Mouse (Mus musculus) liver, adult (tissue): ENCODE results near the gene Gas2l3.

Experiments used
- GATA4 ChIP-seq: IDR thresholded peaks from 2 replicates; pipeline ENCODE4 v1.6.1; 2014; ENCODE audit warnings: mild to moderate bottlenecking, low read length; ENCODE audit not compliant: insufficient replicate concordance

Gas2l3 gene

DNA sequence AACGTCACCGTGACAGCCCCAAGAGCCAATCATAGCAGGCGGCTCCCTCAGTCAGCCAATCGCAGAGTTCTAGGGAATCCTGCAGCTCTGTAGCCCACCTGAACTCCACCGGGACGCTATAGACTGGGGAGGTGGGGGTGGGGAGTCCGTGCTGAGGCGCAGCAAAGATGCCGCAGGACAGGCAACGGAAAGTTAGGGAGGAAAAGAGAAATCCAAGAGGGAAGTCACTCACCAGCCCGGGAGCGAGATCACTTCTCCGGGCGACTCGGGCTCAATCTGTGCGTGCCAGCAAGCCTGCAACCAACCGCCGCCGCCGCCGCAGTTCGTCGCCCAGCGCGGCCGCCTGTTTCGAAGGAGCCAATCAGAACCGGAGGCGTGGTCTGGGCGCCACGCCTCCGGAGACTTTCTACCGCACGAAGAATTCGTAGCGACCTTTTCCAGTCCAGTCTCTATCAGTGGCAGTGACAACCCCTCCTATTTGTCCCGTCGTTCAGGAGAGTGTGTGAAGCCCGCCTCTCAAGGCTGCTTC lies at the start of gene Gas2l3:
Gene Gas2l3 (minus strand): TSS at position 345 of the 529 bp plus-strand sequence.
- TF ChIP-seq GATA4, result no peak

DNA sequence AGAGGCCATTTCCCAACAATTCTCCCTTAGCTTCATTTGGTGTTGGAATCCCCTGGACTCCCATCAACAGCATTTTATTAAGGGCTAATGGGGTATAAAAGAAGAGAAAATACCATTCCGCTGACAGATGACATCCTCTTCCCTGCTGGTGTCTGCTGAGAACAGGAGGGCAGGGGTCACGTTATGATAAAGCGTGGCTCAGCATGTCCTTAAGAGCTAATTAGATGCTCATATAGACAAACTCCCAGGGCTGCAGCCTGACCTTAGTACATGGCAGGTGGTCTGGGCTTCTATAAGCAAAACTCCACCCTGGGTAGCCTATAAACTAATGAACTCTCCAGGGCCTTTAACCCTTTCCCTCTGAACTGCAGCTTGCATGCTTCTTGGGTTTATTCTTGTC lies 47.6 kb upstream of the Gas2l3 start:
- TF ChIP-seq GATA4, result no peak

DNA sequence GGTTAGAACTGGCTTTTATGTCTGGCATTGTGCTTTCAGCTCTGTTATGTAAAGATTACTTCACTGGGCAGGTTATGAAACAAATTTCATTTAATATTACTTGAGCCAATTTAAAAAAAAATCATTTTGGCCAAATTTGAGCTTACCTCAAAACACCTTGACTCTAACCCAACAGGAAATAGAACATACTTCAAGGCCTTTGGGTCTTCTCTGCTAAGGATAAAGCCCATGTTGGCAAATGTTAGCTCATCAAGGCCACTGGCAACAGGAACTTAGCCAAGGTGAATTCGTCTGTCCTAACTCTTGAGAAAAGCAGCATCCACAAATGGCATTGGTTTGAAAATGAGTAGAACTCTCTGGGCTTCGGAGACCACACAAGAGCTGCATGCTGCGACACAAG lies 46.5 kb upstream of the Gas2l3 start:
- TF ChIP-seq GATA4, result no peak

DNA sequence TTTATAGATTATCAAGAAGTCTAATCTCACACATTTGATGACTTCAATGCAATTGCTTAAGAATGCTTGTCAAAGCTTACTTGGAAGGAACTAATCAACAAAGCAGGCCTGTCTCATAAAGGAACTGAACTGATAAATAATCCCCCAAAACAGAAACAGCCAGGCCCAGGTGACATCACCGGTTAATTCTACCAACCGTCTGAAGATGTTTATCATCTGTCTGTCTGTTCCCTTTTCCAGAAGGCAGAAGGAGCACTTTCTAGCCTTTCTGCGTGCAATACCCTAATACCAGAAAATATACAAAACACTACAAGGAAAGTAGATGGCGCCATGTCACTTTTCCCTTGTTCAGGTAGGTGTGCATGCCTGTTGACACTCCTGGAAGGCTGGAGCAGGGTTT lies 45.7 kb upstream of the Gas2l3 start:
- no peak for TF ChIP-seq GATA4

DNA sequence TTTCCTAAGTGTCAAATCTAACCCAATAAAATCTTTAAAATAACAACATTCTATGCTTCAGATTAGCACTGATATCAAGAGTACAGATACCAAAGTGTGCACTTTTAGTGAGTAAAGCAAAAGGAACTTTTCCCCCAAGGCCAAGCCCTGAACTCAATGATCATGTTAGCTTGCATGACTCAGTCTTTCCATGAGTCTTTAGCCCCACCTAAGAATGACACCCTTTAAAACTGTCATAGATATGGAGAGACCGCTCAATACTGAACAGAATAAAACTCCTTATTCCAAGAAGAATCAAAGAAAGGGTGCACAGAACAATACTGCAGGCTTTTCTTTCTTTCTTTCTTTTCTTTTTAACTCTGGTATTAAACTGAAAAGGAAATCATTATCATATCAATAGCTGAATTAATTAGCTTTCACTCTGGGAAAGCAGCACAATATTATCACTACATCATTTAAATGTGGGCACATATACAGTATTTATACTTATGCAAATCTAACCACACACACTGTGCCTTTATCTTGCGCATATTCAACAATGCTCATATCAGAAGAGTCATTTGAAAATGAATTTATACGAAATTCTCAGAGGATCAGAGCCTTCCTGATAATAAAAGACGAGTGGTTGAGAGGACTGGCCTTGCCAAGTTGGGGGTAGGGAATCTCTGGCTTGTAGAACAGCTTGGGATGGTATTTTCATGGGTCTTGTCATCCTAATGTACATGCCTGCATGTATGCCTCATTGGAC lies 43.4 kb upstream of the Gas2l3 start:
- no peak for TF ChIP-seq GATA4

DNA sequence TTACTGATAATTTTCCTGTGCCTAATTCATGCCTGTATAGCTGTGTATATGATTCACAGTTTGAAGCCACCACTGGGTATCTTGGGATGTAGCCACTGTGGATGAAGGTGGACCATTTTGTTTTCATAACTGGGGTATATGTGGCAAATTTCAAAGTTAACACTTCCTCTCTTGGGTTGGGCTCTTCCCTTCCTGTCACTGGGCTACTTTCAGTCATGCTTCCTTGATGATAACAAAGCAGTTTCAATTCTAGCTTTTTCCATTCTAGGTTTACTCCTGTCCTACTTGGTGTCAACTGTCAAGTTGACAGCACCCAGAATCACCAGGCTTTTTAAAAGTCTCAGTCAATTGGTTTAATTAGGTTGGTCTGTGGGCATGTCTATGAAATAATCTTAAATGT lies 41.1 kb upstream of the Gas2l3 start:
- TF ChIP-seq GATA4, result no peak

DNA sequence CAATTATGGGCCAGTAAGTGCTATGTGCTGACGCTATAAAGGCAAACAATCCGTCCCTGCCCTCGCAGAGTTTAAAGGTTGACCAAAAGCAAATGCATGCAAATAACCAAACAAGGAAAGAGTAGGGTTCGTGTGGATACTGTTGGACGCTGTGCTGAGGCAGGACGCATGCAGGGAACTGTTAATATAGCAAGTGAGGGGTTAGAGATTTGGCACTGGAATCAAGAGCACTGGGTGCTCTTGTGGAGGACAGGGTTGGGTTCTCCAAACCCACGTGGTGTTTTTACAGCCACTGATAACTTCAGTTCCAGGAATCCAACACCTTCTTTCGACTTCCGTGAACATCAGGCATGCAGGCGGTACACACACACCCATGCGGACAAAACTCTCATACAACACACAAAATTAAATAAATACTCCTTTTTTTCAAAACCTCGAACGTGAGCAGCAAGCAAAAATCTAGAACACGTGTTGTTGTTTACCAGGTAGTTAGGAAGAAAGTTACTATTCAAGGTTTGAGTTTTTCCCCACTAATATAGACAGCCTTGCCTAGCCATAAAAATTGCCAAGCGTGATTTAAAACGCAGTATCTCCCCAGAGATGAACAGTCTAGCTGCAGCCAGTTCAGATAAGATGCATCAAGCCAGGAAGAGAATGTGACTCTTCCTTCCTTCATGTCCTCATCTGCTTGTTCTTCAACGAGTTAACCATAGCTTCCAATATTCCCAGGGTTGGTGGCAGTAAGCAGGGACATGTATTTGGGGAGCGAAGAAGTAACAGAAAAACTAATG lies 40.2 kb upstream of the Gas2l3 start:
- TF ChIP-seq GATA4, result no peak

DNA sequence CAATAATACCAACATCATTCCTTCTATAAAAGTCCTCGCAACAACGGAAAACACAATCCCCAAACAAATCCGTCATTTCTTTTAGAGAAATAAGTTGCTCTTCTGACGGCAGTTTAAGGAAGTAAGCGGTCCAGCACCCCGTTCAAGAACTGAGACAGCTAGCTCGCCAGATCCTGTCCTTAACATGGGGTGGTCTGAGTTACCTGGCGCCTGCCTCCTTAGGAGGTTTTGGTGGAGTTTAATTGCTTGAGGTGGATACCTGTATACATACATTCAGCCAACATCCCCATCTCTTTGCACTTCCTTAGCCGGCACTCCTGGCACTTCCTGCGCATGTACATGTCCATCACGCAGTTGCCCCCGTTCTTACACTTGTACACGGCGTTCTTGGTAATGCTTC lies 39.3 kb upstream of the Gas2l3 start:
- no peak for TF ChIP-seq GATA4

DNA sequence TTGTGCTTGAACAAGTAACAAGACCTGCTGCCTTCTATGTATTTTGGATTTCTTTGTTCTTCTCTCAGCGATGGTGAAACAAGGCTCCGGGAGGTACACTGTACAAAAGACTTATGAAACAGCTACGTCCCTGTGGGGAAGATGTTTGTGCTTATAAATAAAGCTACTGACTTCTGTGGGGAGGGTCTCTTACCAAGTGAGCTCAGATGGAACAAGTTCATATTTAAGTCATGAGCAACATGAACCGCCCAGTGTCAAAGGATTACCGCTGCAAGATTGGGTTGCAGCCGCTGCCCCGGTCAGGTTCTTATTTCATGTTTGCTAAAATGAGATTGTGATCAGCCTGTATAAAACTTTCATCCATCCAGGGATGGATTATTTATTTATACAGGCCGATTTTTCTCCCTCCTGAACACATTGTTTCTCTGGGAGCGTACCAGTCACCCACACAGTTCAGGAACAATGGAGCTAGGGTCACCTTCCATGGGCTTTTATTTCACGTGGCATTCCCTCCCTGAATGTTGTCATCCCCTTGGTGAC lies 38.4 kb upstream of the Gas2l3 start:
- TF ChIP-seq GATA4, result no peak

DNA sequence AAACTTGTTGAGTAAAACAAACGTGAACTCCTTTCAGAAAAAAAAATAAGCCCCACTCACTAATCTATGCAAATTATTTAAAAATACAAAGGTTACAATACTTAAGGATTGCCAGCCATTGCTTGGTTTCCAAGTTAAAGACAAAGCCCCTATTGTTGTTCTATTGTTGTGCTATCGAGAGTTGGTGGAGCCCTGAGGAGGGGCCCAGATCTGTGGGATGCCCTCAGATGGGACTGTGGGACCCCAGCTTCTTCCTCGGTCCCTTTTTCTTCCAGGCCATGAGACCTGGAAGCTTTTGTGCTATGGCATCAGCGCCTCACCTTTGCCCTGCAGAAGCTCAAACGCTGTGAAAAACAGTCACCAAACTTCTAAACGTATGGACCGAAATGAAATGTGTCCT lies 37.9 kb upstream of the Gas2l3 start:
- TF ChIP-seq GATA4, result no peak

DNA sequence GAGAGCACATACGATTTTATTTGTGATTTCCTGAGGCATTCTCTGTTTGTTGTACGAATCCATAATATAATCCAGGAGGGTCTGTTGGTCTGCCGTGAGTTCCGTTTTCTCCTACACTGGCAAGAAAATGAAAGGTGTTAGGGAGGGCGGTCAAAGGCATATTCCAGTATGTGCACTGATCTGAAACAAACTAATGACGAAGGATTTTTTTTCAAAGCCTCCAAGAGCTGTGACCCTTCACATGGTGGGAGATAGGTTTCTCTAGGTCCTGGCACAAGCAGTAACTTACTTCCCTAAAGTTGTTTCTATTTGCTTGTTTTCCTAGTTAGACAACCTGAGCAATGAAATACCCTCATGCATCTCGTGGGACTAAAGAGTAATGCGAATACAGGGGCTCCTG lies 35.0 kb upstream of the Gas2l3 start:
- no peak for TF ChIP-seq GATA4

DNA sequence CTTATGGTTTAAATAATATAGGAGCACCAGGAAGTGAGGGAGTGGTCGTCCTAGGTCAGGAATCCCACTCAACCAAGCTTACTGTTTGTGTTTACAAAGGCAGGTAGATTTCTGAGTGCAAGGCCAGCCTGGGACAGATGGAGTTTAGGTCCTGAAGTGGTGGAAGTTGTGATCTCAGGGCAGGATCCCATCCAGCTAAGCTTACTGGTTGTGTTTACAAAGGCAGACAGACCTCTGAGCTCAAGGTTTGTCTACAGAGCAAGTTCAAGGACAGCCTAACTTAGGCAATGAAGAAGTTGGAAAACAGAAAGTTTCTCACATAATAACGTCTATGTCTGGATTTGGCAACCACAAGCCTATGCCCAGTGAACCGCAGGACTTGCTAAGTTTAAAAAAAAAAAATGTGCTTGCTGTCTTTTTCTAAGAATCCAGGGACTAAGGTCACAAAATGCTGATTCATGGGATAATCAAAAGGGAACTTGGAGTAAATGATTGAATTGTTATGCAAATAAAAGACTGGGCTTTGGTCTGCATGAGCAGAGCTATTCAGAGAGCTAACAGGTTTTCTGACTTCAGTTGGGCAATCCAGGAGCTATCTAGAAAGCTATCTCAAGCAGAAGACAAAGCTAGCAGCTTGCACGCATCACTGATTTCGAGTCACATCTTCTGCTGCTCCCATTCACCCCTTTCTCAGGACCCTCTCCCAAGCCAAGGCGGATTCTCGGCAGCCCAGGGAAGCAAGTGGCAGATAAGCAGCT lies 27.0 kb upstream of the Gas2l3 start:
- TF ChIP-seq GATA4, result peak; percentile 44; the same call in 1 of the 2 replicates

DNA sequence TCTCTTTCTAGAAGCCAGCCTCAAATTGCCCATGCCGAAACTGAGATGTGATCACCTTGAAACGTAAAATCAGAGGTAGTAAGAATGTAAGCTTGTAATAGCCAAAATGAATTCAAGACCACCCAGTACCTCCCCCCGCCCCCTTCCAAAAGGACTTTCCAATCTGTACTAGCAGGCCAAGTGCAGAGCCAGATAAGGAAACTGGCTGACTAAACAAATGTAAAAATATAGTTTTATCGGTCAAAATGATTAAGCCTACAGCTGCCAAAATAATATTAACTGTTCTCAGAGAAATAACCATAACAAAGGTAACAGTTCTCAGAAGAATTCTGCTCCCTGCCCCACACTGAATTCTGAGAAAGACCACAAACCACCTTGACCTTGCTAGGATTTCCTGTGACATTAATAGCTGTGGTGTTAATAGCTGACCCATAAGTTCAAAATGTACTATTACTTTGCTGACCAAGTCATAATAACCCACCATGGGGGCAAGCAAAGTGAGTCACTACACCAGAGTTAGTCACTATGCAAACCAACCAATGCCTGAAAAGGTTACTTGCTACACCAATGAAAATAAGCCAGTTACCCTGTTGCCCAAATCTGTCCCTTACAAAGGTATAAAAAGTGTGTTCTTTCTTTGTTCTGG lies 21.1 kb upstream of the Gas2l3 start:
- no peak for TF ChIP-seq GATA4

DNA sequence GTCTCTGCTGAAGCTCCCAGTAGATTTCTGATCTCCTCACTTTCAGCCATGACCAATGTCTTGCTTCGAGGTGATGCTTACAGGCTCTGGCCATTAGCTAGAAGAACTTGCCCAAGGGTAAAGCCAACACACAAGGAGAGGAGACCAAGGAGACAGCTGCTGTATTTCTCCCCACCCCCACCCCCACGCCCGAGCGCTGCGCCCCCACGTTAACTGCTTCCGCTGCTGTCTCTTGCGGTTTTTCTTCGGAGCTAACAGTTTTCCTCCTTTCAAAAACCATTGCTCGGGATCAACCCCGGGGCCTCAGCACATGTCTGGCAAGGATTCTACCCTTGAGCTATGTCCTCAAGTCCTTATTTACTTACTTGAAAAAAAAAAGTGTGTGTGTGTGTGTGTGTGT lies 19.1 kb upstream of the Gas2l3 start:
- TF ChIP-seq GATA4, result no peak
